Mouse (Mus musculus): Measurements from ENCODE around the gene Irf6. TPM values are rescaled to one million over a fixed set of nuclear protein-coding genes. Genes with fewer than 3 reads are reported as not detected.

Gene Irf6
- polyA plus RNA-seq, 3 experiments from 2014 or later, result 3.9 to 6.5 (median 5.1) TPM

GRCm38 (mm10) chr1:193156316-193157110 lies 3.6 kb downstream of the Irf6 start:
- ATAC-seq, result no peak

- ATAC-seq, result no peak
These were observed 4.2 kb downstream of the Irf6 start for GRCm38 (mm10) chr1:193157111-193157492.

- peak; percentile 50 for ATAC-seq
These were observed 6.3 kb downstream of the Irf6 start for GRCm38 (mm10) chr1:193159163-193159562.

DNA sequence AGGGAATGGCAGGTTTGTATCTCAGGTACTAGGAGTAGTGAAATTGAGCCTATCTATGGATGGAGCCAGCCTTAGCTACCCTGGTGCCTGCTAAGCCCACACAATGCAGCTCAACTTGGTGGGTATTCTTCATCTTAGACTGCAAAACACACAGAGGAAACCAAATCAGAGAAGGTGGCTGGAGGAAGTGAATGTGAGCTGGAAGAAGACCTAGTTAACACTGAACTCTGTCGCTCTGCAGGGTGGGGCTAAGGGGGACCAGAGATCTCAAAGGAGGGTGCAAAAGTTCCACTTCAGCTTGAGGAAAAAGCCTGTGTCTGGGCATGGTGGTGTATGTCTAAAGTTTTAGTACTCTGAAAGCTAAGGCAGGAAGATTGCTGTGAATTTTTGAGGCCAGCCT lies 6.7 kb downstream of the Irf6 start:
- peak; percentile 56 for ATAC-seq

GRCm38 (mm10) chr1:193160317-193161032 lies 7.6 kb downstream of the Irf6 start:
- ATAC-seq, result peak; percentile 58

DNA sequence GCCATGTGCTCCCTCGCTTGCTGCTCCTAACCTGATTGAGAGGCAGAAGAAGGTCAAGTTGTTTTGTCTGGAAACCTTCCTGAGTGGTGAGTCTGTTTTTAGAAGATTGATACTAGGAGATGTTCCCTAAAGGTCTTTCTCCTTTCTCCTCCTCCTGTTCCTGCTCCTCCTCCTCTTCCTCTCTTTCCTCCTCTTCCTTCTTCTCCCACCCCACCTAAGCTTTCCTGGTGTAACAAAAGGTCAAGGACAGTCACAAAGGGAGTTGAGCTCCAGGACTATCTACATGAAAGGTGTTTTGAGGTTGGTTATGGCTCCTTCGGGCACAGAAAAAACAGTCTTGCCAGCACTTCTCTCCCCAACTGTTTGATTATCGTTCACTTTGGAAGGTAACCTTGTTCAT lies 14.8 kb downstream of the Irf6 start, which contains the start of gene A130010J15Rik:
TSS of gene A130010J15Rik (plus strand) at position 301 of the 400 bp plus-strand sequence.
- ATAC-seq, result no peak

- ATAC-seq, result no peak
These were observed 16.3 kb downstream of the Irf6 start for GRCm38 (mm10) chr1:193169228-193169627.

- peak; percentile 36 for ATAC-seq
These were observed 16.9 kb downstream of the Irf6 start for GRCm38 (mm10) chr1:193169856-193170255.

GRCm38 (mm10) chr1:193172991-193173809 lies 20.3 kb downstream of the Irf6 start:
- ATAC-seq, result peak; percentile 86

- no peak for ATAC-seq
These were observed 20.9 kb downstream of the Irf6 start for GRCm38 (mm10) chr1:193173810-193174129.

GRCm38 (mm10) chr1:193174143-193174733 lies 21.3 kb downstream of the Irf6 start:
- no peak for ATAC-seq

- ATAC-seq, result peak; percentile 84
These were observed 28.2 kb downstream of the Irf6 start for GRCm38 (mm10) chr1:193181104-193181503.

- ATAC-seq, result no peak
These were observed 35.3 kb downstream of the Irf6 start for GRCm38 (mm10) chr1:193188257-193188656.

DNA sequence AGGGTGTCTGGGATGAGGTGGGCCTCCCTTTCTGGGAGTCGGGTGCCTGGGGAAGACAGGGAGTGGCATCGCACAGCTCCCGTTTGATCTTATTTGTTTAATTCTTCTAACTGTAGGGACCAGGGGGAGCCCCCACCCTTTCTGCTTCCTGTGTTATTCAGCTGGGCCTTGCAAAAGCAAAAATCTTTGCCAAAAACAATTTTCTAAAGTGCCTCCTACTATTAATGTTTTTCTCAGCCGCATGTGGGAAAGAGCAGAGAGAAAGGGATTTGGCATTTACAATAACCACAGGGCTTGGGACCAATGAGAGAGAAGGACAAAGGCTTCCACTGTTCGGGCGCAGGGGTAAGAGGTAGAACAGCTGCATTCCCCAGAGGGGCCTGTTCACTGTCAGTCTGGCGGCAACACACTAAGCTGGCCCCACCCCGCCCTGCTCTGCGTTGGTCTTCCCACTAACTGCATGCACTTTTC lies 36.3 kb downstream of the Irf6 start:
- ATAC-seq, result peak; percentile 80

- peak; percentile 12 for ATAC-seq
These were observed 36.9 kb downstream of the Irf6 start for GRCm38 (mm10) chr1:193189771-193190170.

DNA sequence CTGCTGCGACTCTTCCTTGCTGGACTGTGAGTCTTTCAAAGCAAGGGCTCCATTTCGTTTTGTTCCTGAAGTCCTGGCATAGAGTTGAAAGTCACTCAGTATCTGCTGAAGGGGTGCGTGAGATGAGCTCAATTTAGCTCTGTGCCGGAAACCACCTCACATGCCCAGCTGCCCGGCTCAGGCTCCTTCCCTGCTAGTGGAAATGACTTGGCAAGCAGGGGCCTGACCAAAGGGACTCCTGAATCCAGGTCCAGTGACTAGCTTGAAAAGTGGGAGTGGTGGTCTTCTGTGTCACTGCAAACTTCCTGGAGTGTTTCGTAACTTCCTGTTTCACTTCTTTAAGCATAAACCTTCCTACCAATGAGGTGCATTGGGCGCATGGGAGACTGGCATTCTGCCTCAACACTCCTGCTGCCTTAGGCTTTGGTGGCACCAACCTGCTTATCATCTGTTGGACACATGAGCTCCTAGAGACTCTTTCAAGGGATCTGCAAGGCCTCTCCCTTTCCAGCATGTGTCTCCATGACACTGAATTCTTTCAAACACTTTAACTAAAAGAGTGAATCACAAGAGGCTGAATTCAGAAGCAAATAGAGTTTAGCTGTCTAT lies 38.9 kb downstream of the Irf6 start:
- peak; percentile 11 for ATAC-seq

- ATAC-seq, result no peak
These were observed 41.7 kb downstream of the Irf6 start for GRCm38 (mm10) chr1:193194416-193195140.

DNA sequence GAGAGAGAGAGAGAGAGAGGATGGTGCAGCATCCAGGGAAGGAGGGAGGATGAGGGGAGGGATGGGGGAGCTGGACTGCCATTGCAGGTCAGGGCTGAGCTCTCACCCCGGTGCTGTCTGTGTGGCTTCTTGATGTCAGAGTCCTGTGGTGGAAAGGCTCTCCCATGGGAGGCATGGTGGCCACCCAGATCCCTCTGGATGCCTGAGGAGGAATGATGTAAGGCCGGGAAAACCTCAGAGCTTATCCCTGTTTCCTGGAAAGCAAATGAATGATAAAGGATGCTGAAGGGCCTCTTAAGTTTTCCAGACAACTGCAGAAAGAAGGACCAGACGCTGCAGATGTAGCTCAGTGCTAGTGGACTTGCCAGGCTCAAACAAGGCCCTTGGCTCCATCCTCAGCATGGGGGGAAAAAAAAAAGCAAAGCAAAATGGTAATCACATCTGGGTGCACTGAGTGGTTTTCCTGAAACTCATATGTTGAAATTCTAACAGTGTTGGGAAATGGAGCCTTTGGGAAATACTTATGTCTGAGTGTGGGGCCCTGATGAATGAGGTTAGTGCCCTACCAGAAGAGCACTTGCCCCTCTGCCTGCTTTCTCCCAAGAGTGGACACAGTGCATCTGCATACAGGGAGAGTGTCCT lies 42.4 kb downstream of the Irf6 start:
- ATAC-seq, result no peak

DNA sequence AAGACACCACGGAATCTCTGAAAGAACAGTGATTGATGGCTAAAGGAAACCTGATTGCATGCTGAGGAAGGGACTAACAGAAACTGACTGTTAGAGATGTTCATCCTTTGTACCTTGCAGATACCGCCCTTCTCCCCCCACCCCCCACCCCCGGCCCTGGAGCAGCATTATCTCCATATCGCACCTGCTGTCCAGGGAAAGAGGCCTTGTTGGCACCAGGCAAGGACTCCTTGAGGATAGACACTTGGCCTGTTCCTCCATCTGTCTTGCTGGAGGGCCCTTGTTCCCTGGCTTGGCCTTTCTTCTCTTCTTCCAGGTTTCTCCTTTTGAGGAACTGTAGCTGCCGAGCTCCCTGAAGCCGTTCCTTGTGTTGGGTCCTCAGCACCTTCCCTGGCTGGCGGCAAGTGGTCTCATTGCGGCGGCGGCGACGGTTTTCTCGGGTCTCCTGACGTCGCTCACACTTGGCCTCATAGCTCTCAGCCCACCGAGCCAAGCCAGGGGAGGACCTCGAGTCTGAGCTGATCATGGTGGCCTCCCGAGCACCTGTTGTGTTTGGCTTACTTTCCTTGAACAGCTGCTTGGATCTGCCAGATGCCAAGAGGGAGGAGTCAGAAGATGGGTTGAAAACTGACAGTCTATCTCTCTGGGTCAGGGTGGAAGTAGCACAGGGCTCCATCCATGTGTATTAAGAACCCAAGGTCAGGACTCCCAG lies 44.7 kb downstream of the Irf6 start:
- no peak for ATAC-seq

- peak; percentile 15 for ATAC-seq
These were observed 45.4 kb downstream of the Irf6 start for GRCm38 (mm10) chr1:193198312-193198711.

All from inflammation-experienced regulatory T-cells, adult 6 months (primary cell).